Mouse (Mus musculus): ENCODE measurements around the gene Eif2s3x. TPM values are rescaled to one million over a fixed set of nuclear protein-coding genes. Genes with fewer than 3 reads are reported as not detected.
"Not testable (repeated sequence)": the region's sequence is repeated elsewhere in the genome, so short reads cannot be mapped to it uniquely, and the experiment has no call there.

The Eif2s3x gene
- total RNA-seq (2021), result 100 to 1,000 TPM in 1 of 2 experiments, 10 to 100 TPM in 1; 88.0 to 136 TPM
- long read RNA-seq, experiment 1, transcript Eif2s3x-201 (12 exons, 3,647 nt), result major isoform, 40 of 50 reads
- long read RNA-seq, experiment 1, partial matches to known transcripts, result 10 of 50 reads
- long read RNA-seq, experiment 1, other reads (novel, unspliced or antisense), result 0 of 50 reads
- long read RNA-seq, experiment 2, transcript Eif2s3x-201 (12 exons, 3,647 nt), result major isoform, 70 of 80 reads
- long read RNA-seq, experiment 2, partial matches to known transcripts, result 3 of 80 reads
- long read RNA-seq, experiment 2, other reads (novel, unspliced or antisense), result 7 of 80 reads

DNA sequence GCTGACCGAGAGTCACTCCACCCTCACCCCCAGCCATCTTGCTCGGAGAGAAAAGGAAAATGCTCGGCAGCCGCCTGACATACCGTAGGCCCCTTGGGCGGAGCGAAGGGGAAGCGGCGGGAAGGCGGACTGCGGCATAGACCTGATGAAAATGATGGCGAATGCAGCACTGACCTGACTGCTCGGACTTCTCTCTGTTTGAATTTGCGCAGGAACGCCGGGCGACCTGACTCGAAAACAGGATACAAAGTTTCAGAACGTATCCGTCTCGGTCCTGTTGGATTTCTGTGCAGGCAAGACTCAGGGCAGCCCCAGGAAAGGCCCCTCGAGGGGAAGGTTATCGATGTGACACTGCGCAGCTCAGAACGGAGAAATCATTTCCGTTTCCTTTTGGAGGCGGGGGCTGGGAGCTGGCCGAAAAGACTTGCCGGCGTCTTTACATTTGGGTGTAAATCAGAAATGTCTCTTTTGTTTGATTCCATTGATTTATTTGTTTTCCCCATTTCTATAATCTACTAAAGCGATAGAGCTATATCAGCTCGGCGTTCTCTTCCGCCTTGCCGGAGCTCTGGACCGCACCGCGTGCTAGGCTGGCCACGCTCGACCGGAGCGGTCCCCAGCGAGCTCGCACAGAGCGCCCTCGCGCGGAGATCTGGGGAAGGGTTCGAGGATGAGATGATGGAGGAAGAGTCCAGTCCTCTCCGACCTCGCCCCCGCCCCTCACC lies at the start of gene Eif2s3x:
Gene Eif2s3x (minus strand): TSS at position 266 of the 725 bp plus-strand sequence.
- intact Hi-C loops (cut with DNase I; ENCODE audit: low total_unique reads), result no loop called here

DNA sequence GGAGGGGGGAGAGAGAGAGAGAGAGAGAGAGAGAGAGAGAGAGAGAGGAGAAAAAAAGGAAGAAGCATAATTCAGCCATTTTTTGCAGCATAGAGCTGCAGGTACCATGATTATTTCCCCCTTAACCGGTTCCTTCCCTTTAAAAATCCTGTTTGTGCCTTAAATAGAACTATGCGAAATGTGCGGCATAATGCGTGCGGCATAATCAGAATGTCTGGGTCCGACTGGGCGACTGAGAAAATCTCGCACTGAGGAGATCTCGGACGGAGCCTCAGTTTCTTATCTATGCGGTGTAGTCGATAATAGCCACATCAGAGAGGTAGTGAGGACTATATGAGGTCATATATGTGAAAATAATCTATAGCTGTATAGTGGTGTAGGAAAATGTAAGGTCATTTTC lies 22.9 kb upstream of the Eif2s3x start:
- intact Hi-C loops (cut with DNase I; ENCODE audit: low total_unique reads), result no loop called here
- DNase-seq, result no peak

More for the DNA sequence above, at the start of gene Eif2s3x:
- peak; percentile 88 for DNase-seq

DNA sequence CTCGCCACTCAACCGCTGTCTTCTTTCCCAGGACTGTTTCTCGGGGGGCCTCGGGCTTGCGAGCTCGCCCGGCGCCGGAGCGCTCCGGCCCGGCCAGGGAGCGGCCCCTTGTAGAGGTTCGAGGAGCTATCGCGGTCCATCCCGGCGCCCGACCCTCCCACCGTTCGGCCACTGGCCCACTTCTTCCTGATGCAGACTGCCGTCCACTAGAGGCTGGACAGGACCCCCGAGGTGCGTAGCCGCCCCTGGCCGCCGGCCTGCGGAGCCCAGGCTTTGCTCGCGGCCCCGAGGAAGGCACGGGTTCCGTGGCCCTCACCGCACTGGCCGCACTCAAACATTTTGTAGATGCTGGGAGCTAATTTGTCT lies 22.5 kb upstream of the Eif2s3x start:
- intact Hi-C loops (cut with DNase I; ENCODE audit: low total_unique reads), result no loop called here
- no peak for DNase-seq

DNA sequence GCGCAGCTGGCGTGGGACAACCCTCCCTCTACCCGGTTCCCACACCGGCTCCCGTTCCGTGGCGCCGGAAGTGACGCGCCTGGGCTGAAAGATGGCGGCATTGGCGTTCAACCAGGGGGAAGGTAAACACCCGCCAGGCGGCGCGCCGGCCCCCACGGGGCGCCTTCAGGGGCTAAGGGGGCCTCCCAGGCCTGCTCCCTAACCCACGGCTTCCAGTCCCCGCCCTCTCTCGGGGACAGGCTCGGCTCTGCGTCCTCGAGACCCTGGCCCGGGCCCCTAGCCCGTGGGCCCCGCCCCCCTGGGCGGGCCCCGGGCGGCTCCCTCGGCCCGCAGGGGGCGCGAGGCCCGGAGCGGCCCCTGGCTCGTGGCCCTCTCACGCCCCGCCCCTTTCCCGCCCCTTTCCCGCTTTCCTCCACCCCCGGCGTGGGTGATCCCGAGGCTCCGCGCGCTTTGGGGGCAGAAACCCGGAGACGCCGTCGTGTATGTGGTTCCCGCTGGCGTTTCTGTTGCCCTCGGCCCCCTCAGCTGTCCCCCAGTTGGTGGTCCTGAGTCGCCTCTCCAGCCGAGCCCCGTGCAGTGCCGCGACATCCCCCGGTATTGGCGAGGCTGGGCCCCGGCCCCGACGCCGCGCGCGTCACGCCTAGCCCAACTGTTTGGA lies 22.0 kb upstream of the Eif2s3x start, which contains the start of gene Klhl15:
Gene Klhl15 (plus strand): TSS at position 68 of the 658 bp plus-strand sequence.
- intact Hi-C loops (cut with DNase I; ENCODE audit: low total_unique reads), result no loop called here
- DNase-seq, result peak; percentile 84

- no peak for DNase-seq
- intact Hi-C loops (cut with DNase I; ENCODE audit: low total_unique reads), result no loop called here
Measured at GRCm38 (mm10) chrX:94233936-94234531, 21.4 kb upstream of the Eif2s3x start.

DNA sequence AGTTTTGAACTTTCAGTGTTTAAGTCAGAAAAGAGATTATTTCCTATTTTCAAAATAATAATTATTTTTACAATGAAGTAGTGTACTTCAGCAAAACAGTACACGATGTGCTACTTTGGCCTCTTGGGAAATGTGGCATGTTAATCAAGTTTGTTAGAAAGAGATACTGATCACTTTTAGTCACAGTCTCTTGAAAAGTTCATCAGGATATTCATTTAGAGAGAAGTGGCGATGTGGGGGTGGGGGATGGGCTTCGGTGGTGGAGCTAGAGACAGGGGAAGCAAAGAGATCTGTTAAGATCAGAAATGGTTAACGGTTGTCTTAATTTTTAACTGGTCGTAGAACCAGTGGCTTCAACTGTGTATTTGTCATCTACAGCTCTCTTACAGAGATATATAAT lies 20.8 kb upstream of the Eif2s3x start:
- intact Hi-C loops (cut with DNase I; ENCODE audit: low total_unique reads), result no loop called here
- no peak for DNase-seq

- intact Hi-C loops (cut with DNase I; ENCODE audit: low total_unique reads), result no loop called here
- DNase-seq, result no peak
Measured at GRCm38 (mm10) chrX:94213384-94213783, 722 bp upstream of the Eif2s3x start.

- DNase-seq, result no peak
- intact Hi-C loops (cut with DNase I; ENCODE audit: low total_unique reads), result no loop called here
Measured at GRCm38 (mm10) chrX:94212264-94212596, 432 bp downstream of the Eif2s3x start.

DNA sequence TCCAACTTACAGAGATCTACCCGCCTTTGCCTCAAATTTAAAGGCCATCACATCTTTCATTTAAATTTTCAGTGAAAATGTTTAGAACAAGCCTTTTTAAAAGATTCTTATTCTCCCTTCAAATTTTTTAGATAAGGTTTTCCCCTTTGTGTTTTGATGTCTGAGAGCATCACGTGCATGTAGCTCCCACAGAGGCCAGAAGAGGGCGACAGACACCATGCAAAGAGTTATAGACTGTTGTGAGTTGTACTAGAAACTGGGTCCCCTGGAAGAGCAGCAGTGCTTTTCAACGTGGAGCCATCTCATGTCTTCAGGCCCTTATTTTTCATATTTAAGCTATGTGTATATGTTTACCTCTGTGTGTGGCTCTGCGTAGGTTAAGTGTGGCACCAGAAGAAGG lies 14.9 kb downstream of the Eif2s3x start:
- intact Hi-C loops (cut with DNase I; ENCODE audit: low total_unique reads), result no loop called here
- DNase-seq, result peak; percentile 23

- DNase-seq; intact Hi-C loops (cut with DNase I; ENCODE audit: low total_unique reads): not testable (repeated sequence)
Measured at GRCm38 (mm10) chrX:94193901-94194300, 18.8 kb downstream of the Eif2s3x start.

GRCm38 (mm10) chrX:94185156-94185555 lies 27.5 kb downstream of the Eif2s3x start:
- no peak for DNase-seq
- intact Hi-C loops (cut with DNase I; ENCODE audit: low total_unique reads), result no loop called here

- intact Hi-C loops (cut with DNase I; ENCODE audit: low total_unique reads), result no loop called here
- DNase-seq, result no peak
Measured at GRCm38 (mm10) chrX:94183814-94184213, 28.8 kb downstream of the Eif2s3x start.

GRCm38 (mm10) chrX:94177715-94178340 lies 34.8 kb downstream of the Eif2s3x start:
- intact Hi-C loops (cut with DNase I; ENCODE audit: low total_unique reads), result no loop called here
- peak; percentile 94 for DNase-seq

DNA sequence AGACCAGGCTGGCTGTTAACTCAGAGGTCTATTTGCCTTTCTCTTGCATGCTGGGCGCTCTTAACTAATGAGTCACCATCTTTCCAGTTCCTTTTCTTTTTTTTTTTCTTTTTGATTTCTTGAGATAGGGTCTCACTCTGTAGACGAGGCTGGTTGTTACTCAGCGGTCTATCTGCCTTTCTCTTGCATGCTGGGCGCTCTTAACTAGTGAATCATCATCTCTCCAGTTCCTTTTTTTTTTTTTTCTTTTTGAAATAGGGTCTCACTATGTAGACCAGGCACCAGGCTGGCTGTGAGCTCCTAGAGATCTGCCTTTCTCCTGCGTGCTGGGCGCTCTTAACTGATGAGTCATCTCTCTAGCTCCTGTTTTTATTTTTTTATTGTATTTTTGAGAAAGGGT lies 43.3 kb downstream of the Eif2s3x start:
- no peak for DNase-seq
- intact Hi-C loops (cut with DNase I; ENCODE audit: low total_unique reads), result no loop called here

- no peak for DNase-seq
- intact Hi-C loops (cut with DNase I; ENCODE audit: low total_unique reads), result no loop called here
Measured at GRCm38 (mm10) chrX:94152251-94152830, 60.3 kb downstream of the Eif2s3x start.

DNA sequence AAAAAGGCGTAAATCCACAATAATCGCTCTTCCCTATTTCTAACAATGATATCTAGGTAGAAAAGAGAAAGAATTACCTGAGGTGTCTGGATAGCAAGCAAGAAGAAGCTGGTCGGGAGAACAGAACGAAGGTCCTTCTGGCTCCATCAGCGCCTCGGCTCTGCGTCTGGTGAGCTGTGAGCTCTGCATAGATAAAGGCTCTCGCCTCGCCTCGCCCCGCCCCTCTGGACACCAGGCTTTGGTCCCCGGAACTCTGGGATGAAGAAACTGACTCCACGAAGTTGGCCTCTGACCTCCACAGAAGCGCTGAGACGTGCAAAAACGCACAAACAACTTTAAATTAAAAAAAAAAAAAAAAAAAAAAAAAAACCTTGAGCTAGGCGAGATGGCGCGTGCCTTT lies 62.2 kb downstream of the Eif2s3x start:
- intact Hi-C loops (cut with DNase I; ENCODE audit: low total_unique reads), result no loop called here
- DNase-seq, result no peak

DNA sequence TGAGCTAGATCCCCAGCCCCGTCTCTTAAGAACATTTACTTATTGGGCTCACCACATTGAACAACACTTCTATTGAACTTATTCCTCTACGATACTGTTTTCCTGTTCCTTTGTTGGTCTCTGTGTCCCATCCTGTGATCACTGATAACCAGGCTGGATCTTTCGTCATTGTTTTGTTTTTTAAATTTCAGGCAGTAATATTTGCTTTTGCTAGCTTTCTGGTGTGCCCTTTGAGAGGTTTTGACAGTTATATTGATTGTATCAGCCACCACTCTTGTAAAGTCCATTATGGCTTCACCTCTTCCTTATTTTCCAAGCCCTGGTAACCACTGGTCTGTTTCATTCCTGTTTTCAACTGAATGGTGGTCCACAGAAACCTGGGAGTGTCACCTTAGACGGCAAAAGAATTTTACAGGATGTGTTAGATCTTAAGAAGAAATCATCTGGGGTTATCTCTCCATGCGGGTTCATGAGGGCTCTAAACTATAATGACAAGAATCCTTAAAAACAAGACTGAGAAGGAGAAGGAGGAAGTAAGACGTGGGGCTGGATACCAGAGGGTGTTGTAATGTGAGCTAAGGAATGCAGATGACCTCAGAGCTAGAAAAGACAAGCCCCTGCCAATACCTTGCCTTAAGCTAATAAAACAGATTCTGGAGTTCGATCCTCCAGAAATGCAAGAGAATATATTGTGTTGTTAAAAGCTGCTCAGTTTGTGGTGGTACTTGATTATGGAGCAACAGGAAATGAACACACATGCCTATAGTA lies 70.5 kb downstream of the Eif2s3x start:
- DNase-seq, result no peak
- intact Hi-C loops (cut with DNase I; ENCODE audit: low total_unique reads), result no loop called here

DNA sequence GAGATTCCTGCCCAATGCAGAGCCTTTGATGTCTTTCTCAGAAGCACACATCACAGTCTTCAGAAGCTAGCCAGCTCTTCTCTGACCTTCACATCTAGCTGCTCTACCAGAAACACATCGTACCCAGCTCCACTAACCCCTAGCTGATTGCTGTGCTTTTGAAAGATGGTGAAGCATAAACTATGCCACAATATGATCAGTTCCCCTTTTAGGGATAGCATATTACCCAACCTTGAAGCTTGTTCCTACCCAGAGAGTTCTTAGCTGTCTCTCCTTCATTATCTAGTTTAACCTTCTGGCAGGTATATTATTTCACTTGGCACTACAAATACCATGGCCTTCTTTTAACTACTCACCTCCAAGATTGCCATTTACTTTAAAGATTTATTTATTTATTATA lies 72.6 kb downstream of the Eif2s3x start:
- intact Hi-C loops (cut with DNase I; ENCODE audit: low total_unique reads), result no loop called here
- no peak for DNase-seq
